ENCODE assay signal across 8 mouse cellular contexts in the genomic region with DNA sequence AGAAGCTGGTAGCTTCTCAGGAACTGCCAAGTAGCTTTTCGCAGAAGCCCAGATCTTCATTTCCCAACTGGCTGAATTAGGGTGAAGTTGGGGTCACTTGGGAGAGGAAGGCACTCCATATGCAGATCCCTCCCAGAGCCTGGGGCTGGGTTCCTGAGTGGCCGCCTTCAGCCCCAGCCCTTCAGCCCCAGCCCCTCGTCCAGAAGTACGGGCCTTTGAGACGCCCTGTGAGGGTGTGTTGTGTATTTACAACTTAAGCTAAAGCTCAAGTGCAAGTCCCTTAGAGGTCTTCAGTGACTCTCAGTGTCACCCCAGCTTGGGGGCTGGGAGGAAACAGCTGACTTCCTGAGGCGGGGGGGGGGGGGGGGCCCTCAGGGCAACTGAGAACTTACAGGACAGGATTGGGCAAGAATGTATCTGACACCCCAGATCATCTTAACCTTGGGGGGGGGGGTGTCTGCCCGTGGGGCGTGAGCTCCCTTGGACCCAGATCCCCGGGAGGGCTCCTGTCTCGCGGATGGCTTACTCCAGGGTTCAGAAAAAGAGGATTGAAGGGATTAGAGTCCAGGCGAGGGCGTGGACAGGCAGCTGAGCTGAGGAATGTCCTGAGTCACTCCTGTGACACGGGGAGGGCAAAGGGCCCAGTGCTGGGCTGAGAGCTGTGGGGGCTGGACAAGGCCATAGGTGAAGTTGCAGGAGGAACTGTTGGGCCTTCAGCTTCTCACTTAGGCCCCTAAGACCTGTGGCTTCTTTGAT. TPM values are rescaled to one million over a fixed set of nuclear protein-coding genes. Genes with fewer than 3 reads are reported as not detected.
DNase-seq lines count a peak whose midpoint lies in the region; ATAC-seq lines count a peak whose summit lies in the region.

No protein-coding gene starts in this region.

- H3K4me3 ChIP-seq in forebrain, embryonic 13.5 days = no peak overlapping the region
- no peak overlapping the region for H3K4me3 ChIP-seq in forebrain, embryonic 11.5 days (ENCODE audit: low read depth, low read length)
- no peak overlapping the region for H3K4me3 ChIP-seq in brown adipose tissue, adult 24 weeks (ENCODE audit: insufficient read depth, low read depth, low read length)
- no peak overlapping the region for H3K4me3 ChIP-seq in hindbrain, embryonic 12.5 days

- no peak for ATAC-seq in forebrain, embryonic 13.5 days
- no peak for ATAC-seq in forebrain, embryonic 11.5 days (replicated peaks; ENCODE audit: low FRiP score)
- no peak for ATAC-seq in hindbrain, embryonic 12.5 days (ENCODE audit: low FRiP score)

- no peaks in the 10 kb centered on the region for H3K9me3 ChIP-seq in forebrain, embryonic 13.5 days (replicated peaks)
- H3K9me3 ChIP-seq in forebrain, embryonic 11.5 days (ENCODE audit: control insufficient read depth, low read length) = no peaks in the 10 kb centered on the region
- no peaks in the 10 kb centered on the region for H3K9me3 ChIP-seq in hindbrain, embryonic 12.5 days (replicated peaks)

- peaks cover 15% of the 10 kb centered on the region for H3K36me3 ChIP-seq in forebrain, embryonic 13.5 days (ENCODE audit: poor library complexity, severe bottlenecking)
- H3K36me3 ChIP-seq in forebrain, embryonic 11.5 days (ENCODE audit: control insufficient read depth, insufficient read depth, low read length) = no peaks in the 10 kb centered on the region; the same call in 1 of the 2 replicates
- H3K36me3 ChIP-seq in hindbrain, embryonic 12.5 days = peaks cover 15% of the 10 kb centered on the region

- H3K27me3 ChIP-seq in forebrain, embryonic 13.5 days = no peaks in the 10 kb centered on the region
- no peaks in the 10 kb centered on the region for H3K27me3 ChIP-seq in forebrain, embryonic 11.5 days (ENCODE audit: control insufficient read depth, insufficient read depth, low read length)
- peaks cover 7% of the 10 kb centered on the region; the same call in 1 of the 2 replicates for H3K27me3 ChIP-seq in hindbrain, embryonic 12.5 days

- H3K27ac ChIP-seq in forebrain, embryonic 13.5 days = no peak overlapping the region
- H3K27ac ChIP-seq in forebrain, embryonic 11.5 days (ENCODE audit: low read depth, low read length) = no peak overlapping the region
- peak overlapping the region; percentile 94 for H3K27ac ChIP-seq in brown adipose tissue, adult 24 weeks (replicated peaks; ENCODE audit: low read depth, low read length)
- H3K27ac ChIP-seq in hindbrain, embryonic 12.5 days = no peak overlapping the region

- no peak overlapping the region for H3K4me2 ChIP-seq in forebrain, embryonic 13.5 days
- H3K4me2 ChIP-seq in forebrain, embryonic 11.5 days (ENCODE audit: low read depth, low read length, severe bottlenecking) = no peak overlapping the region
- H3K4me2 ChIP-seq in hindbrain, embryonic 12.5 days (replicated peaks) = no peak overlapping the region

- DNase-seq in forebrain, embryonic 11.5 days (ENCODE audit: low spot score) = no peak
- peak; percentile 73 for DNase-seq in liver
- peak; percentile 48 to 70 for DNase-seq in natural killer cell, adult 2 months (ENCODE audit: low spot score in 2 of 2)
- DNase-seq in ovary, postnatal 14 days (ENCODE audit: low spot score) = no peak
- no peak for DNase-seq in urinary bladder, adult 2 months (ENCODE audit: low spot score)

- H3K9ac ChIP-seq in forebrain, embryonic 13.5 days = peak overlapping the region; percentile 13; the same call in 1 of the 2 replicates
- no peak overlapping the region for H3K9ac ChIP-seq in forebrain, embryonic 11.5 days (ENCODE audit: low read length)
- H3K9ac ChIP-seq in hindbrain, embryonic 12.5 days = peak overlapping the region; percentile 42; the same call in 1 of the 2 replicates

- H3K4me1 ChIP-seq in forebrain, embryonic 13.5 days = peaks cover 34% of the 10 kb centered on the region
- peaks cover 20% of the 10 kb centered on the region for H3K4me1 ChIP-seq in forebrain, embryonic 11.5 days (replicated peaks; ENCODE audit: control insufficient read depth, insufficient read depth, low read length)
- peaks cover 34% of the 10 kb centered on the region for H3K4me1 ChIP-seq in brown adipose tissue, adult 24 weeks (ENCODE audit: control insufficient read depth, insufficient read depth, insufficient read length, low read length)
- peaks cover 44% of the 10 kb centered on the region for H3K4me1 ChIP-seq in hindbrain, embryonic 12.5 days

- 22% methylated on average over 13 of the region's 14 CpGs for WGBS in forebrain, embryonic 13.5 days
- WGBS in forebrain, embryonic 11.5 days = 26% methylated on average over 14 of the region's 14 CpGs
- WGBS in hindbrain, embryonic 12.5 days = 35% methylated on average over 14 of the region's 14 CpGs

RNA-seq across cellular contexts. Expression of a gene that starts 4.8 kb away (rescaled TPM):
- polyA plus RNA-seq in forebrain, embryonic 13.5 days (2015; fragmentation: Nextera tagmentation; extraction: Ambion mirVana) = 487 and 489 TPM in 2 replicates
- 506 and 516 TPM in 2 replicates for polyA plus RNA-seq in forebrain, embryonic 11.5 days (2014; fragmentation: Nextera tagmentation; extraction: Ambion mirVana)
- polyA plus RNA-seq in brown adipose tissue, adult 24 weeks (2012; ENCODE audit: insufficient read depth, insufficient read length, missing spikeins) = 2,282 and 3,621 TPM in 2 replicates
- 449 and 484 TPM in 2 replicates for polyA plus RNA-seq in hindbrain, embryonic 12.5 days (2016; fragmentation: Nextera tagmentation; extraction: Ambion mirVana)
- 524 and 620 TPM in 2 replicates for polyA plus RNA-seq in urinary bladder, adult 2 months (2012; rRNA removed)

RNA-seq across cellular contexts. Expression of a gene that starts 12.2 kb away (rescaled TPM):
- polyA plus RNA-seq in forebrain, embryonic 13.5 days (2015; fragmentation: Nextera tagmentation; extraction: Ambion mirVana) = 193 and 199 TPM in 2 replicates
- 217 and 243 TPM in 2 replicates for polyA plus RNA-seq in forebrain, embryonic 11.5 days (2014; fragmentation: Nextera tagmentation; extraction: Ambion mirVana)
- polyA plus RNA-seq in brown adipose tissue, adult 24 weeks (2012; ENCODE audit: insufficient read depth, insufficient read length, missing spikeins) = 78.3 and 85.8 TPM in 2 replicates
- polyA plus RNA-seq in hindbrain, embryonic 12.5 days (2016; fragmentation: Nextera tagmentation; extraction: Ambion mirVana) = 163 and 171 TPM in 2 replicates
- polyA plus RNA-seq in urinary bladder, adult 2 months (2012; rRNA removed) = 141 and 178 TPM in 2 replicates

RNA-seq across cellular contexts. Expression of a gene that starts 35.3 kb away (rescaled TPM):
- 1.2 and 1.3 TPM in 2 replicates for polyA plus RNA-seq in forebrain, embryonic 13.5 days (2015; fragmentation: Nextera tagmentation; extraction: Ambion mirVana)
- polyA plus RNA-seq in forebrain, embryonic 11.5 days (2014; fragmentation: Nextera tagmentation; extraction: Ambion mirVana) = 4.6 and 4.9 TPM in 2 replicates
- 1.8 and 2.6 TPM in 2 replicates for polyA plus RNA-seq in brown adipose tissue, adult 24 weeks (2012; ENCODE audit: insufficient read depth, insufficient read length, missing spikeins)
- polyA plus RNA-seq in hindbrain, embryonic 12.5 days (2016; fragmentation: Nextera tagmentation; extraction: Ambion mirVana) = 8.7 and 8.9 TPM in 2 replicates
- 18.9 and 23.0 TPM in 2 replicates for polyA plus RNA-seq in urinary bladder, adult 2 months (2012; rRNA removed)

RNA-seq across cellular contexts. Expression of a gene that starts 53.6 kb away (rescaled TPM):
- 11.6 and 13.6 TPM in 2 replicates for polyA plus RNA-seq in forebrain, embryonic 13.5 days (2015; fragmentation: Nextera tagmentation; extraction: Ambion mirVana)
- polyA plus RNA-seq in forebrain, embryonic 11.5 days (2014; fragmentation: Nextera tagmentation; extraction: Ambion mirVana) = 12.5 and 13.6 TPM in 2 replicates
- 14.3 and 16.2 TPM in 2 replicates for polyA plus RNA-seq in brown adipose tissue, adult 24 weeks (2012; ENCODE audit: insufficient read depth, insufficient read length, missing spikeins)
- polyA plus RNA-seq in hindbrain, embryonic 12.5 days (2016; fragmentation: Nextera tagmentation; extraction: Ambion mirVana) = 15.1 TPM in 2 replicates
- 34.0 and 35.4 TPM in 2 replicates for polyA plus RNA-seq in urinary bladder, adult 2 months (2012; rRNA removed)

RNA-seq across cellular contexts. Expression of a gene that starts 55.5 kb away (rescaled TPM):
- polyA plus RNA-seq in forebrain, embryonic 13.5 days (2015; fragmentation: Nextera tagmentation; extraction: Ambion mirVana) = 3.1 and 3.9 TPM in 2 replicates
- polyA plus RNA-seq in forebrain, embryonic 11.5 days (2014; fragmentation: Nextera tagmentation; extraction: Ambion mirVana) = 3.4 and 3.9 TPM in 2 replicates
- polyA plus RNA-seq in brown adipose tissue, adult 24 weeks (2012; ENCODE audit: insufficient read depth, insufficient read length, missing spikeins) = 5.1 and 5.4 TPM in 2 replicates
- polyA plus RNA-seq in hindbrain, embryonic 12.5 days (2016; fragmentation: Nextera tagmentation; extraction: Ambion mirVana) = 6.9 and 7.7 TPM in 2 replicates
- 7.5 and 9.2 TPM in 2 replicates for polyA plus RNA-seq in urinary bladder, adult 2 months (2012; rRNA removed)

Comparison
In these comparisons a context has a peak if more than half of its experiments do, and no peak if none do; other contexts are left out.
1. DNase-seq: peak in liver (single experiment) and natural killer cell, adult 2 months (2 of 2); none in forebrain, embryonic 11.5 days (single experiment), ovary, postnatal 14 days (single experiment) and urinary bladder, adult 2 months (single experiment).